Mouse (Mus musculus) heart, postnatal 36 days (tissue): Measurements from ENCODE around the gene Slc6a20b. TPM values are rescaled to one million over a fixed set of nuclear protein-coding genes. Genes with fewer than 3 reads are reported as not detected.
A peak's percentile ranks its signal among the peaks of the same experiment; 100 is the strongest.
"Not testable (repeated sequence)": the region's sequence is repeated elsewhere in the genome, so short reads cannot be mapped to it uniquely, and the experiment has no call there.

Source experiments
- DNase-seq, 2 experiments: peaks; one replicate each; pipeline ENCODE4 v3.0.0; 2021 to 2022
- intact Hi-C: fragments of 180-260 bp; cut with DNase I; formaldehyde crosslinking; loops from one replicate; pipeline ENCODE4 v1.15.1; 2025
- total RNA-seq, 2 experiments: library from RNA; stranded (reverse); gene quantifications; 2 replicates each; pipeline ENCODE4 v1.2.3; 2021

Gene Slc6a20b
- total RNA-seq: not detected

GRCm38 (mm10) chr9:123632281-123632680 is at the start of gene Slc6a20b:
TSS of gene Slc6a20b (minus strand) at chr9:123632565.
- no peak for DNase-seq
- intact Hi-C loops: no loop called here

DNA sequence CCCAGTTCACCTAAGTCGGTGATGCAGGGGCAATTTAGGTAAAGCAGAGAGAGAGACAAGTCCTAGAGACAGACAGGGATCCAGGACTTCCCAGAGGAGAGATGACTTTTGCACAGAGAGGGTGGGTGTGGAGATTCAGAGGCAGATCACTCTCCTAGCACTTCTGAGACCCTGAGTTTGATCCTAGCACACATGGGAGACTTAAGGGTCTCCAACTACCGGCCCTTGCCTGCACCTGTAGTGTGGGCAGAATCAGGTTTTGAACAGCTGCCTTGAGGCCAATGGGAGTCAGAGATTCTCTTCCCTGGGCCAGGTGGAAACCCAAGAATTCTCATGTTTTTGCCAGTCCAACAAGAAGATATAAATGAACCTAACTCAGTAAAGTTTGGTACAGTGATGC is 46.8 kb upstream of the Slc6a20b start:
- intact Hi-C loops: no loop called here
- DNase-seq: no peak

DNA sequence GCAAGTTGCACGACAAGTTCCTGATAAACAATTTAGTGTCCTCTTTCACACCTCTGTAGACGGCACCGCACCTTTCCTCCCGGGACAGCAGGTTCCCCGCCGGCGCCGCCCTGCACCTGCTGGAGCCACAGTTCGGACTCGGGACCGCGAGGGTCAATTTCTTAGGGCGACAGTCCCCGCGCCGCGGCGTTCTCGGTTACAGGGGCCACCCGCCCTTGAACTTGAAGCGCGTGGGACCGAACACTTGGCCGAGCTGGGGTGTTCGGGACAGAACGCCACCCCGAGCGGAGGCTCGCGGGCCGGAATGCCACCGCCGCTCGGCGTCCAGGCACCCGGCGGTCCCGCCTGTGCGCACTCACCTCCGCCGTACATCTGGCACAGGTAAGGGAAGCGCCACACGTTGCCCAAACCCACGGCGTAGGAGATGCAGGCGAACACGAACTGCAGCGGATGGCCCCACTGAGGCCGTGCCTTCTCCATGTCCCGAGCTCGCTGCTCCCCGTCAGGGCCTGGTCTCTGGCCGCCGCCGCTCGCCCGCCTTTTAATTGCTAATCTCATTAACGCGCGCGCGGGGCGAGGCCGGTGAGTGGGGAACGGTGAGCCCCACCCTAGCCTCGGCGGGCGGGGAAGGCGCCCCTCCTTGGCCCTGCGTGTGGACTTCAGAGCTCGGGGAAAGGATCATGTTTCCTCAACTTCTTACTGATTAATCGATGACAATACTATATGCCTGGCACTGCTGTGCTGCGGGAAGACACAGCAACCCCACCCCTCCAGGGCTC is 46.2 kb upstream of the Slc6a20b start, which contains the start of the genes Ccr9 and Slc6a20a:
Ccr9 (plus strand) TSS at position 113 of the 779 bp plus-strand sequence.
Slc6a20a (minus strand) TSS at position 559 of the 779 bp plus-strand sequence.
- intact Hi-C loops: no loop called here
- DNase-seq: no peak

GRCm38 (mm10) chr9:123665645-123666044 is 33.3 kb upstream of the Slc6a20b start:
- DNase-seq: peak; percentile 14 to 46
- intact Hi-C loops: loop anchor here (10.0 kb wide), 1 partner anchor 129 kb away; no protein-coding TSS in a partner anchor

DNA sequence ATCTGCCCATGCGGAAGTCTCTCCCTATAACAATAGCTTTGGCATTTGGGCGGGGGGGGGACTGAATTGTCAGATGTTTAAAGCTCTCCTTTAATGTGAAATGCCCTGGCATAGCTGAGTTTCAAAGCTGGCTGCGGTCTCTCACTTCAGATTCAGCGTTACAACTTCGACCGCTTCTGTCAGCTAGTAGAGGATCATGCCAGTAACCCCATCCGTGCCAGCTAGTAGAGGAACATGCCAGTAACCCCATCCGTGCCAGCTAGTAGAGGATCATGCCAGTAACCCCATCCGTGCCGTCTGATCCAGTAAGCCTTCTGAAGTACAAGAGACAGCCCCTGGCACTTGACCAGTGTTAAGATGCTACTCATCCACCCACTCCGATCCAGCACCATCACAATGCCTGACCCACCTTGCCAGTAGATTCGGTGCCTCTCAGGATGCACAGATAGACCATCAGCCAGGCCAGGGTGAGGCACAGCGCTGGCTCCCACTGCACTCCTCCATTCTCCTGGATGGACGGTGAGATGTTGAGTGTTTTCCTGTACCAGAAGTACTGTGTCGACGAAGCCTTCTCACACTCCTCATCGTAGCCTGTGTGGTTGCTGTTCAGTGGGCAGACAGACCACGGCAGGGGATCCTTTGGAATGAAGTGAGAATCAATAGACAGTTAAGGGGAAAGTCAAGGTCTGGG is 27.8 kb upstream of the Slc6a20b start:
- DNase-seq: not testable (repeated sequence)
- intact Hi-C loops: loop anchor here (5.0 to 10.0 kb wide), 2 partner anchors 48 to 135 kb away; no protein-coding TSS in a partner anchor

DNA sequence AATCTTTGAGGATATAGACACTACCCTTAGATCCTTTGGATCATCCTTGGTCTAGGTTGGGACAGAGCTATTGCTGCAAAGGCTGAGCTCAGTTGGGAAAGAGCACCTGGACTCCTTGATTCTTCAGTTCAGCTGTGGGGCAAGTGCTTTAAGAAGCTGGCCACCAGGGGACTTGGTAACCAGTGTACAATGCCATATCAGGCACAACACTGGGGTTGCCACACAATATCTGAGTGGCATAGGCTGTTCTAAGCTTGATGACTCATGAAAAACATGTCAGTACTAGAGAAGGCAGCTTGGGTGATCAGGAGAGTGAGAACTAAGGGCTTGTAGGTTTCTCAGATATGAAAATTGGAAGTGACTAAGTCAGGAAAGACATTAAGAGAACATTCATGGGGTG is 26.6 kb upstream of the Slc6a20b start:
- intact Hi-C loops: no loop called here
- no peak for DNase-seq

DNA sequence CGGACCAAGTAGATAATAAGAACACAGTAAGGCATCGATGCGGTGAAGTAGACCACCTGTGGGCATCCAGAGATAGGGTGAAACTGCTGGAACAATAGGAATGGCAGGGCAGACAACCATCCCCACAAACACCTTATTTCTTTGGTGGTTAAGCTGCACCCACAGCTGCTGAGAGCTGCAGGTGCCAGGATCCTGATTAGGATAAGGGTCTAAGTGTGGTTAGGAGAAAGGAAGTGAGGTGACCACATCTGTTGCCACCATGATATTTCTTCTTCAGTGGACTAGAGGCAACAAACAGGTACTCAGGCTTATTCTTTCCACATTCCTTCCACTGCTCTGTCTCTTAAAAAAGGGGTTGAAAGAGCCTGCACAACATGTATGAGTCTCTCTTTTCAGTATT is 25.1 kb upstream of the Slc6a20b start:
- no peak for DNase-seq
- intact Hi-C loops: no loop called here

GRCm38 (mm10) chr9:123651369-123651768 is 19.0 kb upstream of the Slc6a20b start:
- intact Hi-C loops: no loop called here
- no peak for DNase-seq

GRCm38 (mm10) chr9:123649785-123650511 is 17.6 kb upstream of the Slc6a20b start:
- intact Hi-C loops: no loop called here
- DNase-seq: no peak

GRCm38 (mm10) chr9:123640106-123640505 is 7.7 kb upstream of the Slc6a20b start:
- DNase-seq: no peak
- intact Hi-C loops: no loop called here

DNA sequence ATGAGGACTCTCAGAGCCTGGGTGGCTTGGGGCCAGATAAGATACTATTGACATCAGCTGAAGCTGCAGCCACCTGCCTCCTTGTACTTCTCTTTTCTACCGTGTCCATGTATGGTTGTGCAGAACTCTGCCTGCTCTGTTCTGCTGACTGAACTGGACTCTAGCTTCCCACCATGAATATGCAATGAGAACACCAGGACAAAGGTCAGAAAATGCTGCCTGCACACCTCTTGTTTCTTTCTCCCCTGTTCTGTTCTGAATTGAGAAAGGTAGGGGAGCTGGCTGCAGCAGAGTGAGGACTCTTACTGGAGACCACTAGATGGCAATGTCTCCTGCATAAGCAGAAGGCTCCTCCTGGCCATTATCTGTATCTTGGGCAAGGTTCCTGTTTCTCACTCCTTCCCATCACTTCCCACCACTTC is 6.3 kb upstream of the Slc6a20b start:
- intact Hi-C loops: loop anchor here (5.0 kb wide), 2 partner anchors 69 to 159 kb away; no protein-coding TSS in a partner anchor
- DNase-seq: peak in 1 of 2 experiments; percentile 11

DNA sequence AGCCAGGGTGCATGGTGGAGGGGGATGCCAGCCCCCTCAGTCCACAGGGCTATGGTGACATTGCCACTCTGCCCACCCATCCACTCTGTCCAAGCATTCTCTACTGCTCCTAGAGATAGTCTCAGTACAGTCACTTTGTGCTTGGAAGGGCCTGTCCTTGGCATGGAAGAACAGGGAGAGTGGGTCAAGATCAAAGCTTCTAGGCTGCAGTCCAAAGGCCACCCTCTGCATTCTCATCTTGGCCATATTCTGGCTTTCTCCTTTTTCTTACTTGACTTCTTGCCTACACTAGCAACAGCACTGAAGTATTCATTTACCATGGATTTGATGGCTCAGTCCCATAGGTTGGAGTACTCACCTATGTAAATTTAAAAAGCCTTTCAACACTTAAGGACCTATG is 5.9 kb upstream of the Slc6a20b start:
- intact Hi-C loops: loop anchor here (5.0 kb wide), 2 partner anchors 69 to 159 kb away; no protein-coding TSS in a partner anchor
- no peak for DNase-seq

DNA sequence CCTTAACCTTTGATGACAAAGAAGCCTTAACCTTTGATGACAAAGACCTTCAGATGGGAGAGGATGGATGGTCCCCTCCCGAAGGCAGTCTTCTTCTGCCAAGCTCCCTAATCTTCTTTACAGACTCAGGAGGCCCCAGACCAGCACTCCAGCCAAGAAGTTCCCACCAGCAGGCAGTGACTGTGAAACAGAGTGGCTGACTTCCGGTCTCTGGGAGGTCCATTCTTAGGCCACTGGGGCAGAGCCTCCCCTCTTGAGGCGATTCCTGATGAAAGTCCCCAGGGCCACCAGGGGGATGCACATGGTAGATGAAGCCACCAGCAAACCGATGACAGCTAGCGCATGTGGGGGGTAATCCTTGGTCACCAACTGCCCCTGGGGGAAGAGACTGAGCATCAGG is 4.4 kb upstream of the Slc6a20b start:
- intact Hi-C loops: loop anchor here (5.0 kb wide), 2 partner anchors 71 to 161 kb away; no protein-coding TSS in a partner anchor
- DNase-seq: no peak

DNA sequence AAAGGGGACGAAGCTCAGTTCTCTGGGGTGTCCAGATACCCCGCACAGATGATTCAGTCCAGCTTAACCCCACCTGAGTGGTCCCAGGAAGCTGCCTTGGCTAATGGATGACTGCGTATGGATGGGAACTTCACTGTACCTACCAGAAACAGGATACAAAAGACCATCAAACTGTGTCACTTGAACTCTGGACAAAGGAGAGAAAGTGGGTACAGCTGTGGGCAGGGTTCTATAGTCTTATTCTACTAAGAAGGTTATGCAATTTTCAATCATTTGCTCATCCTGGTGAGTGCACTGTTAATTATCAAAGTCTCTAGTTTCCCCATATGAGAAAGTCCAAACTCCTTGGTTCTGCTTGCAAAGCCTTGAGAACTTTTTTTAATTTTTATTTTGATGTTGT is 628 bp upstream of the Slc6a20b start:
- intact Hi-C loops: no loop called here
- no peak for DNase-seq

DNA sequence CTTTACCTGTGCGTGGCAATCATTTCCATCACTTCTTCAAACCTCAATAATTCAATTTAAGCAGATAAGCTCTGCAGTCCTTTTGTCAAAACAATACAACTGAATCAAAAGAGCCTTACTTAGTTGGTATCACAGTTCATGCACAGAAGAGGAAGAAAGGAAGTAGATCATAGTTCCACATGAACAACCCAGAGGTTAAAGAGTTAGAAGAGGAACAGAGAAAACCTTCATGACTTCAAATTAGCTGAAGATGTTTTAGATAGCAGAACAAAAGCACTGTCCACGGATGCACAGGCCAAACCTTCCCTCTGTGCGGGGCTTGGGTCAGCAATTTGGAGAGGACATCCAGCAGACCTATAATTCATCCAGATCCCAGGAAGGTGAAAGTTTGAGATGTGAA is 699 bp downstream of the Slc6a20b start:
- intact Hi-C loops: no loop called here

DNA sequence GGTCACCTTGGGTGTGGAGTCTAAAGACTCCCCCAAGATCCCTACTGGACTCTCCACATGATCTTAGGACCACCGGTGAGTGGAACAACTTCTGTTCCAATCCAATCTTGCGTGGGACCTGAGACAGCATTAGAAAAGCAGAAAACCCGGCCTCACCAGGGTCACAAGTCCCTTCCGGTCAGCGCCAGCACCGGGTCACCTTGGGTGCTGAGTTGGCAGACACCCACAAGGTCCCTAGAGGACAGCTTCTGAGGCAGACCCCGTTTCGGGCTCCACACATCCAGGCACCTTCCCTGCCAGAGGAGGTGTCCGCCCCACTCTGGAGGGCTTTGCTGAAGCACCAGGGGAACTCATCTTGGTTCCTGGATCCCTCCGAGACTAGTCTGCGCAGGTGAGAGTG is 6.5 kb downstream of the Slc6a20b start:
- intact Hi-C loops: no loop called here
- no peak for DNase-seq

More for the DNA sequence above, 699 bp downstream of the Slc6a20b start:
- DNase-seq: no peak

DNA sequence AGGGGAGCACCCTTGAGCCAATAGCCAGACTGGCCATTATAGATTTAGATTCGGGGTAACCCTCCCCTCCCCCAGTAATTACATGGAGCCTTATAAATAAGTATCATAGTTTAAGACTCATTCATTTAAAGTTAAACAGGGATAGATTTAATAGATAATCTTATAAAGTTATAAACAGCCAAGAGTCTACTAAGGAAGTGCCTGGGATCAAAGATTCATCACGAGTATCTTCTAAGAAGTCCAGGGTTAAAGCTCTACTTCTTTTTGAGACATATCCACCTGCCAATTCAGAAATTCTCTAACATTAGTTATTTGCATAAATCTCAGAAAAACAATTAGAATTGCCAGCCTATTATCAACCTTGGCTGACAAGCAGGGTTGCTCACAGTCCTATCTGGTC is 7.6 kb downstream of the Slc6a20b start:
- no peak for DNase-seq
- intact Hi-C loops: no loop called here

DNA sequence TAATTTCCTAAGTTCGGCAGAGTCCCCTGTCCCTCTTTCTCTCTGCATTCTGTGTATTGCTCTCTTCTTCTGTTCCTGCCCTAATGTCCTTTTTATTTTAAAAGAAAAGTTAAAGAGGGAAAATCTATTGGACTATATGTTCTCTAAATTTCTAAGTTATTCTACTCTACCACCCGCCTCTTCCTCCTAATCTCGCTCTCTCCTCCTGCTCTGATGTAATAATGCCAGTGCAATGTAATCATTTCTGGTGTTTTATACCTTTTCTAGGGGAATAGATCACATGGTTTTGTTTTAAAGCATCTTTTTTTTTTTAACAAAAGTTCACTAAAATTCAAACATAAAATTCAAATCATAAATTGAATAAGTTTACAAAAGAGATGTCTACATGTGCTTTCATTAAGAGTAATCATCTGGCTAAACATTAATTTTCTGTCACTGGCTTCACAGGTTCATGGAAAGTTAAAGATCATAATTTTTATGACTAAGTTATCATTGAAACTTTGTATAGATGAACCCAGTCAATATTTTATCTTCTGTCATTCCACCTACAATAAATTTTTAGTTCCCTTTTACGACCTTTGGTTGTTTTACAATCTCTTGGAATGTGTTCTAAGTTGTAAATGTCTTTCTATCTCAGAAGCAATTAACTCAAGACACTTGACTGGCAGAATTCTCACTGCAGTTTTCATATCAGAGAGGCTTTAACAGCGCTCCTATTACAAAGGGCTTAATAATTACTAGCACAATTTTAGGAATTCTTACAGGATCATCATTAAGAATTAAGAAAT is 11.9 kb downstream of the Slc6a20b start:
- DNase-seq: no peak
- intact Hi-C loops: no loop called here

DNA sequence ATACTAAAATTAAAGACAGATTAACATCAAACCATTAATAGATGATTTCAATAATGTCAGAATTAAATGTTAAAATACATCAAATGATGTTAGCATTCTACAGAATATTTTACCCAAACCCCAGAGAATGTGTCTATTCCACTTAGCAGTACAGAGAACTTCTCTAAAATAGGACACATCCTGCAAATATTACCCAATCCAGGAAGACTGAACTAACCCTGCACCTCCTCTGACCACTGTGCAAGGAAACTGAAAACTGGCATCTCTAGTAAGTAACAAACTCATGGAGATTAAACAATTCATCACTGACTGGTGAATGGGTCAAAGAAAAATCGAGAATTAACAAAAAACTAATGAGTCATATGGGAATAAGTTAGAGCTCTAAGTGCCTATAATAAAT is 30.8 kb downstream of the Slc6a20b start:
- DNase-seq: no peak
- intact Hi-C loops: no loop called here

DNA sequence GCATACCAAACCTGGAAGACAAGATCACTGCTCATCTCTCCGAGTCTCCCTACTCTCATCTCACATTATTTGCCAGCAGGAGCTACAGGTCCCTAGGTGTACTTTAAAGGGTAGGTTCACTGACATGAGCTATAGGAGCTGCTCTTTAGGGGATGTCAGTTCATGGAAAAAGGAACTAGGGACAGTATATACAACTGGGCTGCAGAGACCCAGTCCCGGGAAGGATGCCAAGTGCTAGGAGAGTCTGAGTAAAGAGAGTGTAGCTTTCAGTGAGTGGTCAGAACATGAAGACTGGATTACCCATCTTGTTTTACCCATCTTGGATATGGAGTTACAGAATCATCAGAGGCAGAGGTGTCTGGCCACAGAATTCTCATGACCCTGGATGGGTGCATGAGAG is 35.0 kb downstream of the Slc6a20b start:
- DNase-seq: no peak
- intact Hi-C loops: no loop called here
